Mouse (Mus musculus): ENCODE results near the gene Cox8b. TPM values are rescaled to one million over a fixed set of nuclear protein-coding genes. Genes with fewer than 3 reads are reported as not detected.
A peak's percentile ranks its signal among the peaks of the same experiment; 100 is the strongest.

The Cox8b gene
- polyA plus RNA-seq, 1 experiment from 2014 or later: 378 TPM

DNA sequence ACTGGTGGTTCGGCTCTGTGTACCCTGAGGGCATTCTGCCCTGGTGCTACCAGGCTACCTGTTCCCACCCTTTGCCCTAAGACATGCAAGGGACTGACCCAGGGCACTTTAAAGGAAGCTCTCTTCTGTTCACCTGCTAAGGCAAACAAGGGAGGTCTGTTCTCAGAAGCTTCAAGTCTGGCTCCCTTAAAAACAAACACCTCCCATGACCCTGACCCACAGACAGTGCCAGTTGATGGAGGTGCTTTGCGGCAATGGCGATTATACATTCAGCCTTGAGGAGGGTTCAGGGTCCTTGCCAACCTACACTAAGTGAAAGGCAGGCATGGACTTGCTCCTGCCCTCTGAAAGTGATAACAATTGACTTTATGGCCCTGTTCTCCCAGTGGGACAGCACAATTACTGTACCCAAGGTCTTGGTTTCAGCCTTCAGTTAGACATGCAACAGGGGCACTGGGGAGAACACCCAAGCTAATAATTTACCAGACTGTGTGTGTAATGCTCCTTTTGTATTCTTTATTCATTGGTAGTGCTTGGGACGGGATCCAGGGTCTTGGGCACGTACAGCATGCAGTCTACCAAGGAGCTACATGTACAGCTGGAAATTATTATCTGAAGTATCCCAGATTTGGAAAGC lies 12.7 kb upstream of the Cox8b start:
- Histone ChIP-seq H3K27me3 (ENCODE audit: control insufficient read depth, insufficient read depth, low read length) (peaks cover 10% of the 10 kb centered on the region), H3K4me3 (ENCODE audit: control insufficient read depth in 1 of 2, insufficient read depth in 1 of 2, low read depth in 1 of 2, low read length in 2 of 2) (no peak overlapping the region), H3K9me3 (ENCODE audit: control insufficient read depth, low read length) (no peaks in the 10 kb centered on the region), H3K36me3 (ENCODE audit: control insufficient read depth, insufficient read depth, low read length) (no peaks in the 10 kb centered on the region), H3K4me1 (ENCODE audit: control insufficient read depth in 2 of 2, insufficient read depth in 2 of 2, low read length in 2 of 2) (no peaks in the 10 kb centered on the region; a peak in 1 of 4 replicates), H3K9ac (ENCODE audit: low read length) (no peak overlapping the region), H3K4me2 (ENCODE audit: low read length) (no peak overlapping the region), H3K27ac (replicated peaks in 1 of 2; ENCODE audit: control insufficient read depth in 1 of 2, insufficient read depth in 1 of 2, low read depth in 2 of 2, low read length in 2 of 2) (no peak overlapping the region)
- WGBS: 69% methylated on average over 5 of the region's 5 CpGs
- no peak for ATAC-seq (ENCODE audit: insufficient number of reproducible peaks, insufficient read depth, low FRiP score, low read depth)

DNA sequence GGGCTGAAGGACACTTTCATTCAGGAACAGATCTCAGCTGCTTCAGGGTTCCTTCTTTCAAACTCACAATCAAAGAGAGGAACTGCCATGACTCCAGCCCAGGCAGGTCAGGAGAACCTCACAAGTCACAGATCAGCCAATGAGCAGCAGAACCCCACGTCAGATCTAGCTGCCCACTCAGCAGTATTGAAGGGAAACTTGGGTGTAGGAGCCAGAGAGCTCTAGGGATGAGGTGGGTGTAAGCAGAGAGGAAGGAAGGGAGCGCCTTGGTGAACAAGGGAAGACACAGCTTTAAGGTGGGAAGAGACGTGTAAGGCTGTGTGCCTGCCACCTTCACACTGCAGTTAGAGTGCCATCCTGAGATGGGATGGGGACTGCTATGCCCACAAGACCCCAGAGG lies 12.0 kb upstream of the Cox8b start:
- Histone ChIP-seq H3K27ac (replicated peaks in 1 of 2; ENCODE audit: control insufficient read depth in 1 of 2, insufficient read depth in 1 of 2, low read depth in 2 of 2, low read length in 2 of 2) (no peak overlapping the region), H3K9me3 (ENCODE audit: control insufficient read depth, low read length) (no peaks in the 10 kb centered on the region), H3K4me2 (ENCODE audit: low read length) (no peak overlapping the region), H3K27me3 (ENCODE audit: control insufficient read depth, insufficient read depth, low read length) (peaks cover 4% of the 10 kb centered on the region), H3K4me3 (ENCODE audit: control insufficient read depth in 1 of 2, insufficient read depth in 1 of 2, low read depth in 1 of 2, low read length in 2 of 2) (no peak overlapping the region), H3K9ac (ENCODE audit: low read length) (no peak overlapping the region), H3K36me3 (ENCODE audit: control insufficient read depth, insufficient read depth, low read length) (no peaks in the 10 kb centered on the region), H3K4me1 (ENCODE audit: control insufficient read depth in 2 of 2, insufficient read depth in 2 of 2, low read length in 2 of 2) (no peaks in the 10 kb centered on the region; a peak in 1 of 4 replicates)
- ATAC-seq (ENCODE audit: insufficient number of reproducible peaks, insufficient read depth, low FRiP score, low read depth): no peak
- WGBS: 48% methylated on average over 3 of the region's 3 CpGs

GRCm38 (mm10) chr7:140908634-140909107 lies 8.4 kb upstream of the Cox8b start:
- Histone ChIP-seq H3K4me3 (ENCODE audit: control insufficient read depth in 1 of 2, insufficient read depth in 1 of 2, low read depth in 1 of 2, low read length in 2 of 2) (peak overlapping the region; percentile 39 to 59), H3K9me3 (ENCODE audit: control insufficient read depth, low read length) (no peaks in the 10 kb centered on the region), H3K4me1 (ENCODE audit: control insufficient read depth in 2 of 2, insufficient read depth in 2 of 2, low read length in 2 of 2) (no peaks in the 10 kb centered on the region; a peak in 1 of 4 replicates), H3K36me3 (ENCODE audit: control insufficient read depth, insufficient read depth, low read length) (no peaks in the 10 kb centered on the region), H3K27me3 (ENCODE audit: control insufficient read depth, insufficient read depth, low read length) (no peaks in the 10 kb centered on the region), H3K9ac (ENCODE audit: low read length) (peak overlapping the region; percentile 23), H3K4me2 (ENCODE audit: low read length) (peak overlapping the region; percentile 65), H3K27ac (replicated peaks in 1 of 2; ENCODE audit: control insufficient read depth in 1 of 2, insufficient read depth in 1 of 2, low read depth in 2 of 2, low read length in 2 of 2) (no peak overlapping the region)
- ATAC-seq (ENCODE audit: insufficient number of reproducible peaks, insufficient read depth, low FRiP score, low read depth): 0 out of 2 replicates have a peak, but pooled peaks have one; percentile 35
- under 1% methylated on average over 19 of the region's 19 CpGs for WGBS

GRCm38 (mm10) chr7:140908181-140908580 lies 7.9 kb upstream of the Cox8b start:
- no peaks in the 10 kb centered on the region; a peak in 1 of 4 replicates for H3K4me1 ChIP-seq (ENCODE audit: control insufficient read depth in 2 of 2, insufficient read depth in 2 of 2, low read length in 2 of 2)
- no peak overlapping the region for H3K27ac ChIP-seq (replicated peaks in 1 of 2; ENCODE audit: control insufficient read depth in 1 of 2, insufficient read depth in 1 of 2, low read depth in 2 of 2, low read length in 2 of 2)
- no peaks in the 10 kb centered on the region for H3K9me3 ChIP-seq (ENCODE audit: control insufficient read depth, low read length)
- WGBS: 48% methylated on average over 7 of the region's 7 CpGs
- H3K4me2 ChIP-seq (ENCODE audit: low read length): peak overlapping the region; percentile 65; the same call in 1 of the 2 replicates
- no peak for ATAC-seq (ENCODE audit: insufficient number of reproducible peaks, insufficient read depth, low FRiP score, low read depth)
- H3K4me3 ChIP-seq (ENCODE audit: control insufficient read depth in 1 of 2, insufficient read depth in 1 of 2, low read depth in 1 of 2, low read length in 2 of 2): no peak overlapping the region
- H3K9ac ChIP-seq (ENCODE audit: low read length): no peak overlapping the region
- H3K36me3 ChIP-seq (ENCODE audit: control insufficient read depth, insufficient read depth, low read length): no peaks in the 10 kb centered on the region
- H3K27me3 ChIP-seq (ENCODE audit: control insufficient read depth, insufficient read depth, low read length): no peaks in the 10 kb centered on the region

DNA sequence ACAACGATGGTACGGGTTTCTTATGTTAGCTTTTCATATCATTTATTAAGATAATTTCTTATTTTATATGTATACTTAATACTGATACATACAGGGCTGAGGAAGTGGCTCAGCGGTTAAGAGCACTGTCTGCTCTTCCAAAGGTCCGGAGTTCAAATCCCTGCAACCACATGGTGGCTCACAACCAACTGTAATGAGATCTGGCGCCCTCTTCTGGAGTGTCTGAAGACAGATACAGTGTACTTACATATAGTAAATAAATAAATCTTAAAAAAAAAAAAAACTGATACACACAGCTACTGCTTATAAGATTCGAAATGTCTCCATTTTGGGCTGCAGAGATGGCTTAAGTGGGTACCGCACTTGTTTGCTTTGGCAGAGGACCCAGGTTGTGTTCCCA lies 7.5 kb upstream of the Cox8b start:
- no peak overlapping the region for H3K27ac ChIP-seq (replicated peaks in 1 of 2; ENCODE audit: control insufficient read depth in 1 of 2, insufficient read depth in 1 of 2, low read depth in 2 of 2, low read length in 2 of 2)
- 82% methylated on average over 7 of the region's 7 CpGs for WGBS
- no peak for ATAC-seq (ENCODE audit: insufficient number of reproducible peaks, insufficient read depth, low FRiP score, low read depth)
- no peak overlapping the region for H3K4me2 ChIP-seq (ENCODE audit: low read length)
- no peaks in the 10 kb centered on the region for H3K9me3 ChIP-seq (ENCODE audit: control insufficient read depth, low read length)
- no peaks in the 10 kb centered on the region for H3K36me3 ChIP-seq (ENCODE audit: control insufficient read depth, insufficient read depth, low read length)
- H3K27me3 ChIP-seq (ENCODE audit: control insufficient read depth, insufficient read depth, low read length): no peaks in the 10 kb centered on the region
- no peak overlapping the region for H3K4me3 ChIP-seq (ENCODE audit: control insufficient read depth in 1 of 2, insufficient read depth in 1 of 2, low read depth in 1 of 2, low read length in 2 of 2)
- no peaks in the 10 kb centered on the region; a peak in 1 of 4 replicates for H3K4me1 ChIP-seq (ENCODE audit: control insufficient read depth in 2 of 2, insufficient read depth in 2 of 2, low read length in 2 of 2)
- no peak overlapping the region for H3K9ac ChIP-seq (ENCODE audit: low read length)

DNA sequence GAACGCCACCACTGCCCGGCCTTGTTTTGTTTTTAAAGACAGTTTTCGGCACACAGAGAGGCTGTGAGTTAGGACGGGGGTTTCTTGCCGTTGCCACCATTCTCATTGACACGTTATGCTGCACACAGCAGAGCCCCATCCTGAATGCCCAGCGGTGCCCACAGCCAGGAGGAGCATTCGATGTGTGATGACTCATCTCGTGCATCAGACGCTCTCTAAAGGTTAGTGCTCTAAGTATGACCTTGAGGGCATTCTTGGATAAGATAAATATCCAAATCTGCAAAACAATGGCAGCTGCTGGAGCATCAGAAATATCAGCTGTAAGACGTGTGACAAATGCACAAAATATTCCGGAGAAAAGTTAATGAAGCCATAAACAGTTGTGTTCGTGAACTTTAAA lies 6.9 kb upstream of the Cox8b start:
- no peak overlapping the region for H3K9ac ChIP-seq (ENCODE audit: low read length)
- no peak overlapping the region for H3K27ac ChIP-seq (replicated peaks in 1 of 2; ENCODE audit: control insufficient read depth in 1 of 2, insufficient read depth in 1 of 2, low read depth in 2 of 2, low read length in 2 of 2)
- H3K9me3 ChIP-seq (ENCODE audit: control insufficient read depth, low read length): no peaks in the 10 kb centered on the region
- ATAC-seq (ENCODE audit: insufficient number of reproducible peaks, insufficient read depth, low FRiP score, low read depth): no peak
- no peak overlapping the region for H3K4me3 ChIP-seq (ENCODE audit: control insufficient read depth in 1 of 2, insufficient read depth in 1 of 2, low read depth in 1 of 2, low read length in 2 of 2)
- 72% methylated on average over 13 of the region's 13 CpGs for WGBS
- H3K4me2 ChIP-seq (ENCODE audit: low read length): no peak overlapping the region
- H3K4me1 ChIP-seq (ENCODE audit: control insufficient read depth in 2 of 2, insufficient read depth in 2 of 2, low read length in 2 of 2): no peaks in the 10 kb centered on the region; a peak in 1 of 4 replicates
- no peaks in the 10 kb centered on the region for H3K36me3 ChIP-seq (ENCODE audit: control insufficient read depth, insufficient read depth, low read length)
- no peaks in the 10 kb centered on the region for H3K27me3 ChIP-seq (ENCODE audit: control insufficient read depth, insufficient read depth, low read length)

GRCm38 (mm10) chr7:140905642-140906081 lies 5.4 kb upstream of the Cox8b start:
- Histone ChIP-seq H3K36me3 (ENCODE audit: control insufficient read depth, insufficient read depth, low read length) (no peaks in the 10 kb centered on the region), H3K4me1 (ENCODE audit: control insufficient read depth in 2 of 2, insufficient read depth in 2 of 2, low read length in 2 of 2) (peaks cover 4 to 6% of the 10 kb centered on the region in 2 experiments), H3K27ac (replicated peaks in 1 of 2; ENCODE audit: control insufficient read depth in 1 of 2, insufficient read depth in 1 of 2, low read depth in 2 of 2, low read length in 2 of 2) (no peak overlapping the region), H3K9me3 (ENCODE audit: control insufficient read depth, low read length) (no peaks in the 10 kb centered on the region), H3K4me2 (ENCODE audit: low read length) (no peak overlapping the region), H3K27me3 (ENCODE audit: control insufficient read depth, insufficient read depth, low read length) (no peaks in the 10 kb centered on the region), H3K9ac (ENCODE audit: low read length) (no peak overlapping the region), H3K4me3 (ENCODE audit: control insufficient read depth in 1 of 2, insufficient read depth in 1 of 2, low read depth in 1 of 2, low read length in 2 of 2) (no peak overlapping the region)
- WGBS: 24% methylated on average over 2 of the region's 2 CpGs
- no peak for ATAC-seq (ENCODE audit: insufficient number of reproducible peaks, insufficient read depth, low FRiP score, low read depth)

DNA sequence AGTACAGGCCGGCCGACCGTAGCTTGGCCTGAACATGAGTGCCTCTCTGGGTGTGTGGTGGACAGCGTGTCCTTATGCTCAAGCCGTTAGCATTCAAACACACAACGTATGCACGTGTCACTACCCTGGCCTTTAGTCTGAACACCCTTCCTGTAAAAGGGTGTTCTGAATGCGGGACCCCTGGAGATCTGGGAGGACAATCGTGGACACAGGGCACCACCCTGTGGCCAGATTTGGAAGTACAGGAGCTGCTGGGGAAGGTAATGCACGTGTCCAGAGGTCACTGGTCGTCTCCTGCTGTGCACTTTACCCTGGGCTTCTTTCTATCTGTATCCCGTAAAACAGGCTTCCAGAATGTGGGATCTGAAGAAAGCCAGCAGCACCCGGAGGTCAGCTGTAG lies 3.0 kb upstream of the Cox8b start:
- no peaks in the 10 kb centered on the region for H3K9me3 ChIP-seq (ENCODE audit: control insufficient read depth, low read length)
- H3K36me3 ChIP-seq (ENCODE audit: control insufficient read depth, insufficient read depth, low read length): peaks cover 13% of the 10 kb centered on the region
- no peak overlapping the region for H3K4me2 ChIP-seq (ENCODE audit: low read length)
- H3K27me3 ChIP-seq (ENCODE audit: control insufficient read depth, insufficient read depth, low read length): no peaks in the 10 kb centered on the region
- no peak for ATAC-seq (ENCODE audit: insufficient number of reproducible peaks, insufficient read depth, low FRiP score, low read depth)
- H3K9ac ChIP-seq (ENCODE audit: low read length): no peak overlapping the region
- H3K4me1 ChIP-seq (ENCODE audit: control insufficient read depth in 2 of 2, insufficient read depth in 2 of 2, low read length in 2 of 2): peaks cover 6 to 8% of the 10 kb centered on the region in 2 experiments
- 24% methylated on average over 13 of the region's 13 CpGs for WGBS
- H3K4me3 ChIP-seq (ENCODE audit: control insufficient read depth in 1 of 2, insufficient read depth in 1 of 2, low read depth in 1 of 2, low read length in 2 of 2): no peak overlapping the region
- H3K27ac ChIP-seq (replicated peaks in 1 of 2; ENCODE audit: control insufficient read depth in 1 of 2, insufficient read depth in 1 of 2, low read depth in 2 of 2, low read length in 2 of 2): no peak overlapping the region

Measured in heart, embryonic 14.5 days (tissue).